Mouse (Mus musculus) testis, adult 2 months (tissue): ENCODE data around the gene Sult5a1.

ENCODE experiments used
- CTCF ChIP-seq: fragments of 200-500 bp; IDR thresholded peaks from 2 replicates; pipeline ENCODE4 v1.5.1; 2012; ENCODE audit warnings: low read depth, mild to moderate bottlenecking, inconsistent platforms, low read length, moderate library complexity; ENCODE audit not compliant: control insufficient read depth, insufficient read depth, insufficient replicate concordance
- POLR2A ChIP-seq: fragments of 200-500 bp; IDR thresholded peaks from 2 replicates; pipeline ENCODE4 v1.6.1; 2012; ENCODE audit warnings: low read depth, mild to moderate bottlenecking, inconsistent platforms, low read length, moderate library complexity; ENCODE audit not compliant: control insufficient read depth

DNA sequence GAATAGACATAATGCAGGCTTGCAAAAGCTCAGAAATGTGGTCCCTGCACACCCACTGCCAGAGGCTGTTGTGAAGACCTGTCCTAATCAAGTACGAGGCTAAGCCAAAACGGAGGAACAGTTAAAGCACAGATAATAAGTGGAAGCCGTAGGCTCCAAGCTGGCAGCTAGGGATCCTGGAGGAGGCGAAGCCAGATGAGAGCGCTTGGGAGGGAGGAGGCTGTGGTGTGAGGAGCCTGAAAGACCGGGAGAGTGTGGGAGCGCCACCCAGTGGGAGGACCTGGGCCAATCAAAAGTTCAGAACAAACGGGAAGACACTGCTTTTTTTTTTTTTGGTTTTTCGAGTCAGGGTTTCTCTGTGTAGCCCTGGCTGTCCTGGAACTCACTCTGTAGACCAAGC, 32.6 kb upstream of the Sult5a1 start:
- peak; percentile 52; the same call in 1 of the 2 replicates for TF ChIP-seq CTCF
- TF ChIP-seq POLR2A, result no peak
